ENCODE assay signal across 19 mouse cellular contexts in the genomic region with DNA sequence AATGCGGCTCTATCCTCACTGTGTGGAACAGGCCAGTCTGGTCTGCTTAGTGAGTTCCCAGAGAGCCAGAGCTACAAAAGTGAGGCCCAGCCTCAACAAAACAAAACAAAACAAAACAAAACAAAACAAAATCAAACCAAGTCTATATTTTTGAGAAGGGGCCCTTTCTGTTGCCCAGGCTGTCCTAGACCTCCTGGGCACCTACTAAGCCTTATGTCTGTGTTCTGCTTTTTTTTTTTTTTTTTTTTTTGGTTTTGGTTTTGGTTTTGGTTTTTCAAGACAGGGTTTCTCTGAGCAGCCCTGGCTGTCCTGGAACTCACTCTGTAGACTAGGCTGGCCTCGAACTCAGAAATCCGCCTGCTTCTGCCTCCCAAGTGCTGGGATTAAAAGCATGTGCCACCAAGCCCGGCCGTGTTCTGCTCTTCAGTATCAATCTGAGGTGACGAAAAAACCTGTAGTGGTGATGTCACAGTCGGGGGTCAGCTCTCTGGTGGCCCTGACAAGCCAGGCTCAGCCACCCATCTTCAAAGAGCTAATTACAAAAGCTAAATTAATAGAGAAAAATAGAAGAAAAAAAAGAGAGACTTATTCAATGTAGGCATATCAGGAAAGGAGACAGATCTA. TPM values are rescaled to one million over a fixed set of nuclear protein-coding genes. Genes with fewer than 3 reads are reported as not detected.
DNase-seq lines count a peak whose midpoint lies in the region; TF ChIP-seq lines count a peak whose summit lies in the region.
"Not testable (repeated sequence)": the region's sequence is repeated elsewhere in the genome, so short reads cannot be mapped to it uniquely, and the experiment has no call there.
"Had no signal": no experiment of that assay in that cellular context is flagged by ENCODE, and none has a peak within 500 bp of the region (broad histone marks: within the 10 kb centered on the region; RNA-seq: fewer than 3 reads in every experiment).

No protein-coding gene starts in this region.

- dilution Hi-C loops in CH12.LX (cut with MboI; ENCODE audit: extremely low pct_ligation_motif_present, extremely low pct_unique_long_range_greater_than_20kb, low sequenced_read_pairs) = not testable (repeated sequence)

- in situ Hi-C loops in CH12.LX (cut with MboI; ENCODE audit: low pct_ligation_motif_present, low pct_unique_long_range_greater_than_20kb, low sequenced_read_pairs) = not testable (repeated sequence)

- H3K27me3 ChIP-seq in CH12.LX (replicated peaks); MEL (ENCODE audit: control insufficient read depth in 1 of 2, insufficient read depth in 2 of 2, low read length in 2 of 2): not testable (repeated sequence)

- peak overlapping the region; percentile 51 for H3K4me2 ChIP-seq in CH12.LX (ENCODE audit: insufficient read depth, low read depth, poor library complexity, severe bottlenecking)

- H3K36me3 ChIP-seq in CH12.LX (replicated peaks in 1 of 2; ENCODE audit: control insufficient read depth in 1 of 2, insufficient read depth in 1 of 2, low read length in 1 of 2); MEL (ENCODE audit: control insufficient read depth in 1 of 2, insufficient read depth in 2 of 2, low read length in 2 of 2): not testable (repeated sequence)

- not testable (repeated sequence) for TF ChIP-seq CTCF in CH12.LX (conservative IDR thresholded peaks at IDR 0.05 in 1 of 2, IDR thresholded peaks at IDR 0.05 in 1 of 2; ENCODE audit: low read depth in 2 of 2, low read length in 2 of 2); MEL (IDR thresholded peaks at IDR 0.05 in 2 of 3, conservative IDR thresholded peaks at IDR 0.05 in 1 of 3; ENCODE audit: control insufficient read depth in 1 of 3, insufficient read depth in 1 of 3, low read depth in 2 of 3, low read length in 3 of 3, poor library complexity in 1 of 3, severe bottlenecking in 1 of 3)

- not testable (repeated sequence) for H3K79me2 ChIP-seq in CH12.LX (replicated peaks; ENCODE audit: control insufficient read depth, extremely low read depth, insufficient read depth, poor library complexity, severe bottlenecking); MEL (ENCODE audit: control insufficient read depth, insufficient read depth, low read length, poor library complexity)

- H3K9ac ChIP-seq in CH12.LX (ENCODE audit: insufficient read depth, low read depth) = peak overlapping the region; percentile 7; the same call in 1 of the 2 replicates
- not testable (repeated sequence) for H3K9ac ChIP-seq in MEL (ENCODE audit: control insufficient read depth, low read depth, low read length, poor library complexity, severe bottlenecking)

- H3K4me3 ChIP-seq in CH12.LX (replicated peaks in 1 of 3; ENCODE audit: low read depth in 2 of 3, low read length in 2 of 3, poor library complexity in 1 of 3) = not testable (repeated sequence)
- H3K4me3 ChIP-seq in MEL (ENCODE audit: control insufficient read depth in 1 of 2, insufficient read depth in 1 of 2, low read depth in 2 of 2, low read length in 2 of 2) = peak overlapping the region in 1 of 2 experiments; percentile 10; a peak in 1 of 4 replicates

- not testable (repeated sequence) for TF ChIP-seq EP300 in CH12.LX (IDR thresholded peaks at IDR 0.05; ENCODE audit: low read length); MEL (IDR thresholded peaks at IDR 0.05; ENCODE audit: low read depth in 1 of 2, low read length in 2 of 2)

- H3K9me3 ChIP-seq in CH12.LX (replicated peaks; ENCODE audit: low read length); MEL (replicated peaks; ENCODE audit: insufficient read depth, low read length): not testable (repeated sequence)

- TF ChIP-seq POLR2A in CH12.LX (IDR thresholded peaks at IDR 0.05; ENCODE audit: low read depth, low read length); MEL (IDR thresholded peaks at IDR 0.05; ENCODE audit: control insufficient read depth in 1 of 2, insufficient read depth in 1 of 2, low read depth in 1 of 2, low read length in 2 of 2, poor library complexity in 1 of 2): not testable (repeated sequence)

- peak; percentile 49 for DNase-seq in A20 (ENCODE audit: low read depth, low spot score)
- not testable (repeated sequence) for DNase-seq in CH12.LX (ENCODE audit: extremely low read depth); MEL (ENCODE audit: low read depth, low spot score)
- peak; percentile 25 for DNase-seq in induced T-regulatory cell, adult 2 months (ENCODE audit: low read depth)

- TF ChIP-seq RAD21 in CH12.LX (IDR thresholded peaks at IDR 0.05; ENCODE audit: low read depth, low read length); MEL (IDR thresholded peaks at IDR 0.05; ENCODE audit: low read depth, low read length): not testable (repeated sequence)

- H3K4me1 ChIP-seq in CH12.LX (ENCODE audit: control insufficient read depth in 1 of 2, insufficient read depth in 2 of 2) = peaks cover 0 to 38% of the 10 kb centered on the region in 2 experiments; a peak in 3 of 4 replicates
- not testable (repeated sequence) for H3K4me1 ChIP-seq in MEL (ENCODE audit: control insufficient read depth in 1 of 2, insufficient read depth in 2 of 2, low read length in 2 of 2)

- not testable (repeated sequence) for H3K27ac ChIP-seq in CH12.LX (ENCODE audit: insufficient read depth, low read depth); MEL (ENCODE audit: control insufficient read depth, low read depth, low read length)

TF ChIP-seq in CH12.LX, 34 proteins besides CTCF, POLR2A, EP300 and RAD21:
- TF ChIP-seq MAZ (IDR thresholded peaks at IDR 0.05; ENCODE audit: low read depth, low read length) = 0 out of 2 replicates have a peak, but pooled peaks have one; percentile 34
- peak; percentile 47; the same call in 1 of the 2 replicates for TF ChIP-seq IRF4 (IDR thresholded peaks at IDR 0.05; ENCODE audit: low read depth, low read length)
- 0 out of 2 replicates have a peak, but pooled peaks have one; percentile 50 for TF ChIP-seq TBP (conservative IDR thresholded peaks at IDR 0.05; ENCODE audit: low read depth, low read length)
- peak; percentile 92 for TF ChIP-seq ZNF384 (IDR thresholded peaks at IDR 0.05; ENCODE audit: low read depth, low read length)

TF ChIP-seq in MEL, 35 proteins besides CTCF, POLR2A, EP300 and RAD21:
- 0 out of 2 replicates have a peak, but pooled peaks have one; percentile 21 for TF ChIP-seq TBP (IDR thresholded peaks at IDR 0.05; ENCODE audit: low read depth, low read length)
- peak; percentile 45; the same call in 1 of the 2 replicates for TF ChIP-seq ZNF384 (IDR thresholded peaks at IDR 0.05; ENCODE audit: low read depth, low read length)

RNA-seq across cellular contexts. Expression of a gene that starts 3.6 kb away (rescaled TPM):
- total RNA-seq in CH12.LX (2012; rRNA removed) (0.08 and 0.21 TPM in 2 replicates), CH12.LX (2014; rRNA removed) (not detected in 2 replicates), MEL (2012; rRNA removed) (0.08 TPM in 1 of 2 replicates, not detected in the other)
- polyA plus RNA-seq in CH12.LX (2012; ENCODE audit: insufficient read length, low read depth) (1.4 and 1.5 TPM in 2 replicates), MEL (2012; ENCODE audit: insufficient read depth in 1 of 2, insufficient read length in 2 of 2, low read depth in 1 of 2, low replicate concordance in 2 of 2, missing spikeins in 1 of 2) (under 1 TPM in 1 of 2 experiments, not detected in 1; 0.07 TPM)
- total RNA-seq: adrenal gland, adult 18-20 months; adrenal gland, adult 2 months; adrenal gland, adult 8-10 months; adrenal gland, postnatal 10 days; adrenal gland, postnatal 14 days; adrenal gland, postnatal 25 days; adrenal gland, postnatal 36 days; adrenal gland, postnatal 4 days had no signal
- polyA plus RNA-seq: adrenal gland, adult 2 months; brain, embryonic 14.5 days; C2C12; cerebellum, adult 2 months; G1E; Patski had no signal

RNA-seq across cellular contexts. Expression of a gene that starts 10.3 kb away (rescaled TPM):
- total RNA-seq in CH12.LX (2012; rRNA removed) = not detected in 2 replicates
- not detected in 2 replicates for total RNA-seq in CH12.LX (2014; rRNA removed)
- not detected in 2 replicates for polyA plus RNA-seq in CH12.LX (2012; ENCODE audit: insufficient read length, low read depth)
- not detected in 2 replicates for total RNA-seq in MEL (2012; rRNA removed)
- not detected for polyA plus RNA-seq in MEL (2012; ENCODE audit: insufficient read depth in 1 of 2, insufficient read length in 2 of 2, low read depth in 1 of 2, low replicate concordance in 2 of 2, missing spikeins in 1 of 2)
- total RNA-seq: adrenal gland, adult 18-20 months; adrenal gland, adult 2 months; adrenal gland, adult 8-10 months; adrenal gland, postnatal 10 days; adrenal gland, postnatal 14 days; adrenal gland, postnatal 25 days; adrenal gland, postnatal 36 days; adrenal gland, postnatal 4 days; G1E had no signal
- polyA plus RNA-seq: activated CD4-positive, CD25-positive, alpha-beta regulatory T cell, adult 4 months; adrenal gland, adult 2 months; brain, embryonic 14.5 days; CD4-positive, CD25-positive, alpha-beta regulatory T cell, adult 4 months; G1E; Patski had no signal

RNA-seq across cellular contexts. Expression of a gene that starts 26.1 kb away (rescaled TPM):
- total RNA-seq in CH12.LX (2012; rRNA removed) (25.4 and 30.4 TPM in 2 replicates), CH12.LX (2014; rRNA removed) (21.7 and 26.0 TPM in 2 replicates), MEL (2012; rRNA removed) (13.2 and 18.7 TPM in 2 replicates)
- polyA plus RNA-seq in CH12.LX (2012; ENCODE audit: insufficient read length, low read depth) (16.5 and 18.3 TPM in 2 replicates), MEL (2012; ENCODE audit: insufficient read depth in 1 of 2, insufficient read length in 2 of 2, low read depth in 1 of 2, low replicate concordance in 2 of 2, missing spikeins in 1 of 2) (10 to 100 TPM in 1 of 2 experiments, not detected in 1; 18.0 TPM)

RNA-seq across cellular contexts. Expression of a gene that starts 37.1 kb away (rescaled TPM):
- total RNA-seq in CH12.LX (2012; rRNA removed) (81.3 and 88.2 TPM in 2 replicates), CH12.LX (2014; rRNA removed) (125 and 135 TPM in 2 replicates), MEL (2012; rRNA removed) (121 and 140 TPM in 2 replicates)
- polyA plus RNA-seq in CH12.LX (2012; ENCODE audit: insufficient read length, low read depth) (55.9 and 69.2 TPM in 2 replicates), MEL (2012; ENCODE audit: insufficient read depth in 1 of 2, insufficient read length in 2 of 2, low read depth in 1 of 2, low replicate concordance in 2 of 2, missing spikeins in 1 of 2) (100 to 1,000 TPM in 1 of 2 experiments, not detected in 1; 129 TPM)

RNA-seq across cellular contexts. Expression of a gene that starts 37.6 kb away (rescaled TPM):
- 2,535 and 3,076 TPM in 2 replicates for total RNA-seq in CH12.LX (2012; rRNA removed)
- total RNA-seq in CH12.LX (2014; rRNA removed) = 3,131 and 3,378 TPM in 2 replicates
- polyA plus RNA-seq in CH12.LX (2012; ENCODE audit: insufficient read length, low read depth) = 2,547 and 3,250 TPM in 2 replicates
- 2,496 and 2,743 TPM in 2 replicates for total RNA-seq in MEL (2012; rRNA removed)
- polyA plus RNA-seq in MEL (2012; ENCODE audit: insufficient read depth in 1 of 2, insufficient read length in 2 of 2, low read depth in 1 of 2, low replicate concordance in 2 of 2, missing spikeins in 1 of 2) = 1,000 to 10,000 TPM in 1 of 2 experiments, not detected in 1; 3,114 TPM
